Mouse (Mus musculus): ENCODE data around the gene Dock8.
"Not testable (repeated sequence)": the region's sequence is repeated elsewhere in the genome, so short reads cannot be mapped to it uniquely, and the experiment has no call there.

The Dock8 gene

GRCm38 (mm10) chr19:24998561-24998960 is 773 bp upstream of the Dock8 start:
- DNase-seq (ENCODE audit: low spot score), result no peak

- DNase-seq (ENCODE audit: low spot score), result no peak
Measured at GRCm38 (mm10) chr19:25000153-25000552, 819 bp downstream of the Dock8 start.

GRCm38 (mm10) chr19:25002032-25002431 is 2.7 kb downstream of the Dock8 start:
- DNase-seq (ENCODE audit: low spot score), result no peak

- no peak for DNase-seq (ENCODE audit: low spot score)
Measured at GRCm38 (mm10) chr19:25002828-25003227, 3.5 kb downstream of the Dock8 start.

GRCm38 (mm10) chr19:25003810-25004209 is 4.5 kb downstream of the Dock8 start:
- no peak for DNase-seq (ENCODE audit: low spot score)

GRCm38 (mm10) chr19:25006686-25007085 is 7.4 kb downstream of the Dock8 start:
- no peak for DNase-seq (ENCODE audit: low spot score)

- no peak for DNase-seq (ENCODE audit: low spot score)
Measured at GRCm38 (mm10) chr19:25008509-25008908, 9.2 kb downstream of the Dock8 start.

GRCm38 (mm10) chr19:25022766-25023165 is 23.4 kb downstream of the Dock8 start:
- no peak for DNase-seq (ENCODE audit: low spot score)

GRCm38 (mm10) chr19:25031765-25032164 is 32.4 kb downstream of the Dock8 start:
- no peak for DNase-seq (ENCODE audit: low spot score)

- DNase-seq (ENCODE audit: low spot score), result not testable (repeated sequence)
Measured at GRCm38 (mm10) chr19:25033008-25033407, 33.7 kb downstream of the Dock8 start.

- DNase-seq (ENCODE audit: low spot score), result no peak
Measured at GRCm38 (mm10) chr19:25035825-25036224, 36.5 kb downstream of the Dock8 start.

- DNase-seq (ENCODE audit: low spot score), result no peak
Measured at GRCm38 (mm10) chr19:25036784-25037183, 37.5 kb downstream of the Dock8 start.

GRCm38 (mm10) chr19:25037249-25037648 is 37.9 kb downstream of the Dock8 start:
- DNase-seq (ENCODE audit: low spot score), result no peak

- no peak for DNase-seq (ENCODE audit: low spot score)
Measured at GRCm38 (mm10) chr19:25038293-25038692, 39.0 kb downstream of the Dock8 start.

GRCm38 (mm10) chr19:25041209-25041608 is 41.9 kb downstream of the Dock8 start:
- no peak for DNase-seq (ENCODE audit: low spot score)

GRCm38 (mm10) chr19:25042973-25043372 is 43.6 kb downstream of the Dock8 start:
- DNase-seq (ENCODE audit: low spot score), result no peak

- DNase-seq (ENCODE audit: low spot score), result no peak
Measured at GRCm38 (mm10) chr19:25044057-25044456, 44.7 kb downstream of the Dock8 start.

GRCm38 (mm10) chr19:25052355-25052754 is 53.0 kb downstream of the Dock8 start:
- DNase-seq (ENCODE audit: low spot score), result no peak

- DNase-seq (ENCODE audit: low spot score), result no peak
Measured at GRCm38 (mm10) chr19:25053152-25053551, 53.8 kb downstream of the Dock8 start.

GRCm38 (mm10) chr19:25055025-25055424 is 55.7 kb downstream of the Dock8 start:
- no peak for DNase-seq (ENCODE audit: low spot score)

GRCm38 (mm10) chr19:25055559-25055958 is 56.2 kb downstream of the Dock8 start:
- DNase-seq (ENCODE audit: low spot score), result no peak

- no peak for DNase-seq (ENCODE audit: low spot score)
Measured at GRCm38 (mm10) chr19:25056224-25056623, 56.9 kb downstream of the Dock8 start.

- DNase-seq (ENCODE audit: low spot score), result no peak
Measured at GRCm38 (mm10) chr19:25057826-25058225, 58.5 kb downstream of the Dock8 start.

- DNase-seq (ENCODE audit: low spot score), result no peak
Measured at GRCm38 (mm10) chr19:25059847-25060364, 60.6 kb downstream of the Dock8 start.

- DNase-seq (ENCODE audit: low spot score), result peak; percentile 53
Measured at GRCm38 (mm10) chr19:25060375-25060774, 61.0 kb downstream of the Dock8 start.
